ENCODE assay signal across 27 mouse cellular contexts in genomic region chr3:122708485-122708884, GRCm38 (mm10). TPM values are rescaled to one million over a fixed set of nuclear protein-coding genes. Genes with fewer than 3 reads are reported as not detected.
DNase-seq lines count a peak whose midpoint lies in the region; ATAC-seq and TF ChIP-seq lines count a peak whose summit lies in the region.
"Had no signal": no experiment of that assay in that cellular context is flagged by ENCODE, and none has a peak within 500 bp of the region (broad histone marks: within the 10 kb centered on the region; RNA-seq: fewer than 3 reads in every experiment).

No protein-coding gene starts in this region.

- H3K27ac ChIP-seq in lung, embryonic 14.5 days (ENCODE audit: low read depth) = peak overlapping the region; percentile 69; the same call in 1 of the 2 replicates
- H3K27ac ChIP-seq in lung, postnatal 0 days (ENCODE audit: low read length) = no peak overlapping the region
- H3K27ac ChIP-seq in stomach, postnatal 0 days (replicated peaks) = peak overlapping the region; percentile 53
- no peak overlapping the region for H3K27ac ChIP-seq in forebrain, embryonic 15.5 days (replicated peaks)
- H3K27ac ChIP-seq: embryonic facial prominence, embryonic 12.5 days; embryonic facial prominence, embryonic 15.5 days; heart, embryonic 15.5 days; hindbrain, embryonic 10.5 days; hindbrain, embryonic 13.5 days had no signal

- peak; percentile 52; the same call in 1 of the 2 replicates for TF ChIP-seq EP300 in lung, postnatal 0 days (IDR thresholded peaks at IDR 0.05)
- peak; percentile 79 for TF ChIP-seq EP300 in stomach, postnatal 0 days (optimal IDR thresholded peaks at IDR 0.05)

- no peak overlapping the region for H3K4me2 ChIP-seq in lung, embryonic 14.5 days
- H3K4me2 ChIP-seq in lung, postnatal 0 days (replicated peaks; ENCODE audit: low read depth, low read length) = no peak overlapping the region
- H3K4me2 ChIP-seq in stomach, postnatal 0 days (replicated peaks; ENCODE audit: low read depth) = no peak overlapping the region
- H3K4me2 ChIP-seq in forebrain, embryonic 15.5 days (replicated peaks) = no peak overlapping the region
- H3K4me2 ChIP-seq: embryonic facial prominence, embryonic 12.5 days; embryonic facial prominence, embryonic 15.5 days; heart, embryonic 12.5 days; heart, embryonic 15.5 days; hindbrain, embryonic 13.5 days had no signal

- peaks cover 13% of the 10 kb centered on the region for H3K4me1 ChIP-seq in lung, embryonic 14.5 days (ENCODE audit: insufficient read depth)
- H3K4me1 ChIP-seq in lung, postnatal 0 days (ENCODE audit: insufficient read depth, low read depth, low read length) = no peaks in the 10 kb centered on the region; the same call in 1 of the 2 replicates
- 0 out of 2 replicates have a peak, but pooled peaks cover 2% of the 10 kb centered on the region for H3K4me1 ChIP-seq in stomach, postnatal 0 days (replicated peaks; ENCODE audit: control insufficient read depth, insufficient read depth)
- H3K4me1 ChIP-seq in forebrain, embryonic 15.5 days = no peaks in the 10 kb centered on the region
- H3K4me1 ChIP-seq: embryonic facial prominence, embryonic 12.5 days; embryonic facial prominence, embryonic 15.5 days; heart, embryonic 12.5 days; heart, embryonic 15.5 days; hindbrain, embryonic 13.5 days had no signal

- H3K36me3 ChIP-seq in lung, embryonic 14.5 days (ENCODE audit: insufficient read depth) = no peaks in the 10 kb centered on the region
- no peaks in the 10 kb centered on the region for H3K36me3 ChIP-seq in lung, postnatal 0 days (ENCODE audit: insufficient read depth, low read length)
- H3K36me3 ChIP-seq in stomach, postnatal 0 days (ENCODE audit: control insufficient read depth, insufficient read depth, low read length) = no peaks in the 10 kb centered on the region
- H3K36me3 ChIP-seq in forebrain, embryonic 15.5 days = no peaks in the 10 kb centered on the region
- H3K36me3 ChIP-seq: embryonic facial prominence, embryonic 12.5 days; embryonic facial prominence, embryonic 15.5 days; G1E; heart, embryonic 12.5 days; heart, embryonic 15.5 days; hindbrain, embryonic 10.5 days; hindbrain, embryonic 13.5 days had no signal

- DNase-seq in lung, embryonic 14.5 days = peak; percentile 72
- no peak for DNase-seq in lung, postnatal 10 days
- DNase-seq in lung, postnatal 0 days (ENCODE audit: low spot score) = peak; percentile 68
- DNase-seq in lung, adult 18-20 months = no peak
- DNase-seq in stomach, postnatal 0 days (ENCODE audit: low spot score) = no peak
- DNase-seq: adrenal gland, postnatal 10 days; adrenal gland, postnatal 36 days; B cell, adult 2 months; cerebellum, adult 18-20 months; cerebellum, adult 9-10 months; cerebellum, postnatal 14 days; gastrocnemius, postnatal 25 days; heart, adult 18-20 months; heart, postnatal 10 days; heart, postnatal 36 days had no signal

- H3K27me3 ChIP-seq in lung, embryonic 14.5 days (ENCODE audit: insufficient read depth, low read length) = no peaks in the 10 kb centered on the region
- H3K27me3 ChIP-seq in lung, postnatal 0 days (replicated peaks; ENCODE audit: insufficient read depth, low read length) = no peaks in the 10 kb centered on the region
- H3K27me3 ChIP-seq in stomach, postnatal 0 days (ENCODE audit: control insufficient read depth, insufficient read depth, low read length) = no peaks in the 10 kb centered on the region
- H3K27me3 ChIP-seq in forebrain, embryonic 15.5 days = no peaks in the 10 kb centered on the region
- H3K27me3 ChIP-seq: CH12.LX; embryonic facial prominence, embryonic 12.5 days; embryonic facial prominence, embryonic 15.5 days; heart, embryonic 12.5 days; heart, embryonic 15.5 days; hindbrain, embryonic 13.5 days had no signal

- no peaks in the 10 kb centered on the region for H3K9me3 ChIP-seq in lung, embryonic 14.5 days (ENCODE audit: low read depth, low read length)
- no peaks in the 10 kb centered on the region for H3K9me3 ChIP-seq in lung, postnatal 0 days (ENCODE audit: low read length)
- no peaks in the 10 kb centered on the region for H3K9me3 ChIP-seq in stomach, postnatal 0 days (ENCODE audit: control insufficient read depth, low read length)
- no peaks in the 10 kb centered on the region for H3K9me3 ChIP-seq in forebrain, embryonic 15.5 days
- H3K9me3 ChIP-seq: embryonic facial prominence, embryonic 12.5 days; embryonic facial prominence, embryonic 15.5 days; heart, embryonic 12.5 days; heart, embryonic 15.5 days; hindbrain, embryonic 10.5 days; hindbrain, embryonic 13.5 days had no signal

- no peak overlapping the region for H3K9ac ChIP-seq in lung, embryonic 14.5 days
- H3K9ac ChIP-seq in lung, postnatal 0 days (replicated peaks; ENCODE audit: low read depth) = no peak overlapping the region
- H3K9ac ChIP-seq in stomach, postnatal 0 days (ENCODE audit: low read length) = no peak overlapping the region
- no peak overlapping the region for H3K9ac ChIP-seq in forebrain, embryonic 15.5 days (replicated peaks)
- H3K9ac ChIP-seq: embryonic facial prominence, embryonic 12.5 days; embryonic facial prominence, embryonic 15.5 days; heart, embryonic 12.5 days; heart, embryonic 15.5 days; hindbrain, embryonic 13.5 days had no signal

- no peak; the same call in 1 of the 2 replicates for ATAC-seq in lung, embryonic 14.5 days (ENCODE audit: insufficient read depth)
- ATAC-seq in lung, postnatal 0 days = no peak
- ATAC-seq in stomach, postnatal 0 days (ENCODE audit: low FRiP score, low TSS enrichment) = no peak; the same call in 1 of the 2 replicates
- ATAC-seq in forebrain, embryonic 15.5 days (replicated peaks) = no peak
- ATAC-seq: forebrain, embryonic 14.5 days; hindbrain, embryonic 16.5 days; Patski had no signal

- no peak for TF ChIP-seq CTCF in lung, embryonic 14.5 days (IDR thresholded peaks at IDR 0.05; ENCODE audit: low read depth)
- no peak for TF ChIP-seq CTCF in lung, postnatal 0 days (IDR thresholded peaks at IDR 0.05)
- TF ChIP-seq CTCF in stomach, postnatal 0 days (IDR thresholded peaks at IDR 0.05; ENCODE audit: low read depth) = no peak

- WGBS in lung, embryonic 14.5 days = 33% methylated on average over 6 of the region's 6 CpGs
- 46% methylated on average over 6 of the region's 6 CpGs for WGBS in lung, postnatal 0 days
- WGBS in stomach, postnatal 0 days = 44% methylated on average over 6 of the region's 6 CpGs
- WGBS in forebrain, embryonic 15.5 days = 87% methylated on average over 6 of the region's 6 CpGs

- no peak overlapping the region for H3K4me3 ChIP-seq in lung, embryonic 14.5 days (ENCODE audit: low read depth, low read length)
- H3K4me3 ChIP-seq in lung, postnatal 0 days (ENCODE audit: low read depth, low read length) = no peak overlapping the region
- no peak overlapping the region for H3K4me3 ChIP-seq in stomach, postnatal 0 days (ENCODE audit: low read depth, low read length)
- no peak overlapping the region for H3K4me3 ChIP-seq in forebrain, embryonic 15.5 days
- H3K4me3 ChIP-seq: embryonic facial prominence, embryonic 12.5 days; embryonic facial prominence, embryonic 15.5 days; heart, embryonic 12.5 days; heart, embryonic 15.5 days; hindbrain, embryonic 10.5 days; hindbrain, embryonic 13.5 days had no signal

RNA-seq across cellular contexts. Expression of gene Pde5a, which starts 20.3 kb away (rescaled TPM):
- 55.0 and 57.4 TPM in 2 replicates for polyA plus RNA-seq in lung, embryonic 14.5 days (2014; fragmentation: Nextera tagmentation; extraction: Ambion mirVana)
- 16.6 and 22.7 TPM in 2 replicates for polyA plus RNA-seq in lung, postnatal 0 days (2015; fragmentation: Nextera tagmentation; extraction: Ambion mirVana)
- 12.0 and 12.8 TPM in 2 replicates for polyA plus RNA-seq in stomach, postnatal 0 days (2015; fragmentation: Nextera tagmentation; extraction: Ambion mirVana)
- 3.0 and 3.2 TPM in 2 replicates for polyA plus RNA-seq in forebrain, embryonic 15.5 days (2015; fragmentation: Nextera tagmentation; extraction: Ambion mirVana)
- polyA plus RNA-seq: G1E had no signal

Comparison
In these comparisons a context has a peak if more than half of its experiments do, and no peak if none do; other contexts are left out.
1. DNase-seq: peak in lung, embryonic 14.5 days (single experiment) and lung, postnatal 0 days (single experiment); none in lung, postnatal 10 days (single experiment), lung, adult 18-20 months (0 of 2) and stomach, postnatal 0 days (single experiment).
2. H3K27ac ChIP-seq: peak in lung, embryonic 14.5 days (single experiment) and stomach, postnatal 0 days (single experiment); none in lung, postnatal 0 days (single experiment) and forebrain, embryonic 15.5 days (single experiment).